Mouse (Mus musculus): ENCODE results near the gene Epb41.

Epb41 gene

GRCm38 (mm10) chr4:132076480-132077405, 1.6 kb upstream of the Epb41 start:
- in situ Hi-C loops (cut with MboI; ENCODE audit: unreplicated experiment in 2 of 2), result loop anchor here in 1 of 2 experiments (5.0 kb wide), 3 partner anchors 99 to 209 kb away; no protein-coding TSS in a partner anchor

GRCm38 (mm10) chr4:132075796-132076195, 675 bp upstream of the Epb41 start:
- in situ Hi-C loops (cut with MboI; ENCODE audit: unreplicated experiment in 2 of 2), result loop anchor here in 1 of 2 experiments (5.0 kb wide), 3 partner anchors 98 to 208 kb away; no protein-coding TSS in a partner anchor

DNA sequence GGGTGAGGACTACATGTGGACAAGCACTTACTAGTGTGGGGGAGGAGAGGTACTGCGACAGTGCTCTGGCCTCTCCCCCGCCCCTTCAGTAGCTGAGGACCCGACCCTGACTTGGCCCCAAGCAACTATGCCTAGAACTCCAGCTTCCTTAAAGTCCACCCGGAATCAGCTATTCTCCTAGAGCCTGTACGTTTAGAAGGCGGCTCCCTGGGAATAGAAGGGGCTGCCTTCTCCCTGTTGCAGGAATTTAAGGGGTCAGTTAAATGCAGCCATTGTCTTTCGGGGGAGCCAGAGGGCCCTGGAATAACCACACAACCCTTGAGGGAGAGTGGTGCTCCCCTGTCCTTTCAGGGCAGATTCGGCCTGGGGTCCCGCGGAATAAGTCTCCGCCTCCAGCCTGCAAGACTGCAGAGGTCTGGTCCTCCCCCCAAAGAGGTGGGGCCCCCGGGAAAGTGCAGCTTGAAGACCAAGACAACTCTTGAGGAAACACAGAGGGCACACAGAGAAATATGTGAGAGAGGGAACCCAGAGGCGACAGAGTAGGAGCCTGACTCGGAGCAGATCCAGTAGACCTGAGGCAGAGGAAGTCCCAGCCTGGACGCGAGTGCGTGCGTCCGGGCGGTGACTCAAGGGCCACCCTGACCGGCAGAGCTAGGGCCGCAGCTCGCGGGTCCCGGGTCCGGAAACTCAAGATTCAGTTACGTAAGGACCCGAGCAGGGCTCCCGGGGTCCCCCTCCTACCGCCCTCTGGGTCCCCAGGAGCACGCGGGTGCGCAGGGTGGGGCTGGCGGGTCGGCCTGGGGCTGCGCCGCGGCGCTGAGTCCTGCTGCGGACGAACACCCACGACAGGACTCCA, 816 bp downstream of the Epb41 start, which contains the start of gene Gm10300:
Gene Gm10300 (plus strand): TSS at position 621 of the 856 bp plus-strand sequence.
- in situ Hi-C loops (cut with MboI; ENCODE audit: unreplicated experiment in 2 of 2), result loop anchor here (5.0 kb wide), 1 partner anchor 37 kb away; no protein-coding TSS in a partner anchor

GRCm38 (mm10) chr4:132072946-132073345, 2.2 kb downstream of the Epb41 start:
- in situ Hi-C loops (cut with MboI; ENCODE audit: unreplicated experiment in 2 of 2), result loop anchor here (5.0 kb wide), 1 partner anchor 36 kb away; no protein-coding TSS in a partner anchor

GRCm38 (mm10) chr4:132072156-132072555, 3.0 kb downstream of the Epb41 start:
- in situ Hi-C loops (cut with MboI; ENCODE audit: unreplicated experiment in 2 of 2), result loop anchor here (5.0 kb wide), 1 partner anchor 35 kb away; no protein-coding TSS in a partner anchor

DNA sequence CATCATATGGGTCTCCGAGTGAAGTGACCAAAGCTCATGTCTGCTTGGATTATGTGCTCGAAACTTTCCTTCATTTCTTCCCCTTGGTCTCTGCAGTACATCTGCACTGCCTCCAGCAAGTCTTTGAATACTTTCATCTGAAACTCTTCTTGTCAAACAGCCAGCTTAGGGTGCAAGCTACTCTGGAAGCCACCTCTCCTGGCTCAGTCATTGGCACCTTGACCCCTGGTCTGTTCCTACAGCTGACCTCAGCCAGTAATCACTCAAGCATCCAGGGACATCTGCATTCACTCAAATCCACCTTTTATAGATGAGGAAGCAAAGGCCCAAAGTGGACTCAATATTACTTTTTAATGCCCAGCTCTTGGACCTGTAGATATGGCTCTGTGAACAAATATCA, 3.4 kb downstream of the Epb41 start:
- in situ Hi-C loops (cut with MboI; ENCODE audit: unreplicated experiment in 2 of 2), result loop anchor here (5.0 kb wide), 1 partner anchor 34 kb away; no protein-coding TSS in a partner anchor

- in situ Hi-C loops (cut with MboI; ENCODE audit: unreplicated experiment in 2 of 2), result no loop called here
Measured at GRCm38 (mm10) chr4:132067938-132068235, 7.2 kb downstream of the Epb41 start.

- in situ Hi-C loops (cut with MboI; ENCODE audit: unreplicated experiment in 2 of 2), result no loop called here
Measured at GRCm38 (mm10) chr4:132067112-132067937, 7.8 kb downstream of the Epb41 start.

- in situ Hi-C loops (cut with MboI; ENCODE audit: unreplicated experiment in 2 of 2), result no loop called here
Measured at GRCm38 (mm10) chr4:132066101-132066773, 8.9 kb downstream of the Epb41 start.

DNA sequence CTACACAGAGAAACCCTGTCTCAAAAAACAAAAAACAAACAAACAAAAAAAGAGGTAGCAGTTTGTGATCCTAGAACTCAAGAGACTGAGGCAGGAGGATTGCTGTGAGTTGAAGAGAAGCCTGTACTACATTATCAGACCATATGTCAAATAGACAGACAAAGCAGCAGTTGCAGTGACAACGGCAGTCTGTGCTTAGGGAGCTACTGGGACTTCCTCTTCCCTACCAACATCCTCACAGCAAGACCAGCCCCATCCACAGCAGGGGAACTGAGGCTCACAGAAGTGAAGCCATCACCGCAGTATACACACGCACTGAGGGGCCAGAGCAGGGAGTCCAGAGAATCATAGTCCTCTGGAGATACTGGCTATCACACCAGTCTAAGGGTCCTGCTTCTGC, 9.5 kb downstream of the Epb41 start:
- in situ Hi-C loops (cut with MboI; ENCODE audit: unreplicated experiment in 2 of 2), result no loop called here

GRCm38 (mm10) chr4:132064550-132064949, 10.6 kb downstream of the Epb41 start:
- in situ Hi-C loops (cut with MboI; ENCODE audit: unreplicated experiment in 2 of 2), result no loop called here

- in situ Hi-C loops (cut with MboI; ENCODE audit: unreplicated experiment in 2 of 2), result no loop called here
Measured at GRCm38 (mm10) chr4:132062934-132063884, 11.9 kb downstream of the Epb41 start.

DNA sequence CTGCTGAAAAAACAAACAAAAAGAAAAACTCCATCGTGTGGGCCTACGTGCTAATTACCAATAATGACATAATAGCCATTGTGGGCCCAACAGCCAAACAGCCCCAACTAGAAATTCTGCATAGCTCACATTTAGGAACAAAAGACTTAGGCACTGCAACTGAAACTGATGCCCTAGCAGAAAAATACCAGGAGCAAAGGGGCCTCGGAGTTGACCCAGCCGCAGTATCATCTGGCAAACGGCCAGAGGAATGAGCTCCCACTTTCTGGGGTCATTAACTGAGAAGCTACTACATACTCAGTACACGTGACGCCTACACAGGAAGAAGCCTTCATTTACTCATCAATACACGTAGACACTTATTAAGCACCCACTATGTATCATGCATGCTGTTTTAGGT, 12.8 kb downstream of the Epb41 start:
- in situ Hi-C loops (cut with MboI; ENCODE audit: unreplicated experiment in 2 of 2), result no loop called here

- in situ Hi-C loops (cut with MboI; ENCODE audit: unreplicated experiment in 2 of 2), result no loop called here
Measured at GRCm38 (mm10) chr4:132060040-132060832, 14.9 kb downstream of the Epb41 start.

- in situ Hi-C loops (cut with MboI; ENCODE audit: unreplicated experiment in 2 of 2), result no loop called here
Measured at GRCm38 (mm10) chr4:132059541-132059940, 15.6 kb downstream of the Epb41 start.

DNA sequence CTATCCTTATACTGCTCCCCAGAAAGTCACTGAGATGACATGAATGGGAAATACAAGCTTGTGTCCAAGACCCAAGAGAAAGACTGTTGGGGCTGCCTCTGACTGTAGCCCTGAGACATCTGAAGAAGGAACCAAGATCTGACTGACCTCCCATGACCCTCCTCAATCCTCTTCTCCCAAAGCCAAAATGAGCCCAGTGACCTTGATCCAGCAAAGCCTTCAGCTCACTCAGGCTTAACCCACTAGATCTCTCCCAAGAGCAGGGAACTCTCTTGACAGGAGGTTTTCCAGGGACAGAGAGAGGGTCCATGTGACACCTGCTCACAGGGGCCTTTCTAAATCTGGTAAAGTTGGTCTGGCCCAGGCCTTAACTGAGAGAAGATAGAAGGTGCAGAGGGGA, 17.8 kb downstream of the Epb41 start:
- in situ Hi-C loops (cut with MboI; ENCODE audit: unreplicated experiment in 2 of 2), result no loop called here

- in situ Hi-C loops (cut with MboI; ENCODE audit: unreplicated experiment in 2 of 2), result no loop called here
Measured at GRCm38 (mm10) chr4:132051321-132052275, 23.5 kb downstream of the Epb41 start.
